Mouse (Mus musculus) megakaryocyte-erythroid progenitor cell, adult 5-6 weeks (primary cell): ENCODE data around the gene Dkkl1. TPM values are rescaled to one million over a fixed set of nuclear protein-coding genes. Genes with fewer than 3 reads are reported as not detected.

Experiments
- ATAC-seq: replicated peaks from 2 replicates; pipeline ENCODE4 v1.8.0; 2016; ENCODE audit warnings: mild to moderate bottlenecking, inconsistent platforms; ENCODE audit not compliant: severe bottlenecking, poor library complexity, low FRiP score, low TSS enrichment
- total RNA-seq, 2 experiments: library from RNA; stranded (forward) in 1 of 2; stranded (reverse) in 1 of 2; fragments of 200-1000, 215-1000 nt in 1 of 2; fragments of >200 nt in 1 of 2; fragmentation: Nextera tagmentation in 1 of 2; gene quantifications; 2 replicates each; pipeline ENCODE4 v1.2.3; 2014 to 2017

The Dkkl1 gene
- total RNA-seq, 2 experiments from 2014 or later: 32.1 to 40.5 TPM

GRCm38 (mm10) chr7:45196176-45196535, 15.8 kb downstream of the Dkkl1 start:
- no peak for ATAC-seq

DNA sequence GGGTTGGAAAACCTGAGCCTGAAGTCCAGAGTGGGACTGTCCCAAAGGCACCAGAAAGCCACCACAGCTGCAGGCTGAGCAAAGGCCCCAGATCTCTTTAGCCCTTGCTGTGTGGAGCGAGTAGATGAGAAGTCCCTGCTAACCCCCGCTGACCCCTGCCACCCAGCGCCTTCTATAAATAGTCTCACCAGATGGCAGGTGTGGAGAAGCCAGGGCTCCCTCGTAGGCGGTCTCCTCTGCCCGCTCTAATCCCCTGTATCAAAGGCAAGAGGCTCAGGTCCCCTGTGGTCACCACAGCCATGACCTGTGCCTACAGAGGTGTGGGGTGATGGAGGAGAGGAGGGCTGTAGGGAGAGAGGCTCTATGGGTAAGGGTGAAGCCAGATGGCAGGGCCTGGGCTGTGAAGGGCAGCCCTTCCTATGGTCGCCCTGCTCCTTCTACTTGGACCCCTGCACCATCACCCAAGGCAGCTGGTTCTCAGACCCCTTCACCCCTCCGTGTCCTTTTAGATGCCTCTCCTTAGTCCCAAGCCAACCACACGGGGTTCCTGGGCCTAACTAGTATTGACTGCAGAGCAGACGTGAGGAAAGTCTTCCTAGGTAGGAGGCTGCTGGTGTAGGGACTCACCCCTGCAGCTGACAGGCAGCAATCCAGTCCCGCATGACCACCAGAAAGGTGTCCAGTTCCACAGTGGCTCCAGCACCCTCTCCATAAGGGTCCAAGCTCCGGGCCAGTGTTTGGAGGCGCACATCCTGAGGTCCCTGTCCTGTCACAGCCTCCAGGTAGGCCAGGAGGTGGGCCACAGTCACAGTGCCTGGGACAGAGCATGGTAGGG, 16.4 kb downstream of the Dkkl1 start:
- ATAC-seq: no peak

- ATAC-seq: peak; percentile 31
Observed at GRCm38 (mm10) chr7:45193871-45194785, 17.8 kb downstream of the Dkkl1 start.

DNA sequence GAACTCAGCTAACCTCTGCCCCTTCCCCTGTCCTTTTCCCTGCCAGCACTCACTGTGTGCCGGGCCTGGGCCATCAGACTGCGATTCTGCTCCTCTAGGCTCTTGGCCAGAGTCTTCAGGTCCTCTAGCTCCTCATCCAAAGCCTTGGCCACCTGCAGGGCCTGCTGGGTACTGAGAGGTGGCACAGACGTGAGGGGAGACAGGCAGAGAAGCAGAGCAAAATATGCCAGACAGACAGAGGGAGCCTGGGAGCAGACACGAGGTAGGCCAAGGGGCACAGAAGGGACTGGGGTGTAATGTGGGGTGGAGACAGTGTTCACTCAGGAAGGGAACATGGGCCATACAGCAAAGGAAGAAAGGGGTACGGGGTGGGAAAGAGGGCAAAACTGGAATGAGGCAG, 18.5 kb downstream of the Dkkl1 start:
- ATAC-seq: no peak

- no peak for ATAC-seq
Observed at GRCm38 (mm10) chr7:45192585-45193310, 19.2 kb downstream of the Dkkl1 start.

DNA sequence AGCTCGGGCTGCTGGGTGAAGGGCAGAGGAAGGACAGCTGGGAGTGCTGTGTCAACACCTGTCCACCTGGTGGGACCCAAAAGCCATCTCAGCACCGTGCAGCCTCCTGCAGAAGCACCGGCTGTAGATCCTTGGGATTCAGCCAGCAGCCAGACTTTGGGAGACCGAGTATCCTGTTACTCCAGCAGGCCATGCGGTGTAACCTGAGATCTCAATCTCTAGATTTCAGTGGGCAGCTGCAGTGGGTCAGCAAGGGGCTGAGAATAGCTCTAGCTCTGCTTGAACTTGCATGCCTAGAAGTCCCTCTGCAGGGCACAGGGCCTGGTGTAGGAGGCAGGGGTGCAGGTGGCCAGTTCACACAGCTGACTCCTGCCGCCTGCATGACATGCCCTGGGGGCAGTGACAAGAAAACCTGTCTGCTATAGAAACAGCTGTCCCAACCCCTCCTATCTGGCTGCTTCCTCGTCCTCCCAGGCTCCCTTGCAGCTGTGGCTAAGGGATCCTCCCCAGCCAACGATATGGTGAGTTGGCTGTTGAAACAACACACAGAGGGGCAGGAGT, 20.1 kb downstream of the Dkkl1 start:
- ATAC-seq: peak; percentile 27; the same call in 1 of the 2 replicates

DNA sequence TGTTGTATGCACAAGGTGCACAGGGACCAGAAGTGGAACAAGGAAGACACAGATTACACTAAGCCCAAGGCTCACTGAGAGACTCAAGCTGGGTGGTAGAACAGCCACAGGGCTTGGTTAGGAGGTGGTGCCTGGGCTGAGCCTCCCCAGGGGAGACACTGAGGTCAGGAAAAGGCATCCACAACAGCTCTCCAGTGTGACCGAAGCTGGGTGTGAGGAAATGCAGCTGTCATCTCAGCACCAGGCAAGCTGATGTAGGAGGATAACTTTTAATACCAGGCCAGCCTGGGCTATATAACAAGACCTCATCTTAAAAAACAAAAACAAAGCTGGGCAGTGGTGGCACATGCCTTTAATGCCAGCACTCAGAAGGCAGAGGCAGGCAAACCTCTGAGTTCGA, 20.8 kb downstream of the Dkkl1 start:
- no peak for ATAC-seq

GRCm38 (mm10) chr7:45190186-45190585, 21.8 kb downstream of the Dkkl1 start:
- ATAC-seq: 0 out of 2 replicates have a peak, but pooled peaks have one; percentile 17

- no peak for ATAC-seq
Observed at GRCm38 (mm10) chr7:45189600-45189999, 22.3 kb downstream of the Dkkl1 start.

GRCm38 (mm10) chr7:45185921-45186320, 26.0 kb downstream of the Dkkl1 start:
- no peak for ATAC-seq

GRCm38 (mm10) chr7:45183672-45184071, 28.3 kb downstream of the Dkkl1 start:
- no peak for ATAC-seq

GRCm38 (mm10) chr7:45182606-45183005, 29.3 kb downstream of the Dkkl1 start:
- no peak for ATAC-seq

DNA sequence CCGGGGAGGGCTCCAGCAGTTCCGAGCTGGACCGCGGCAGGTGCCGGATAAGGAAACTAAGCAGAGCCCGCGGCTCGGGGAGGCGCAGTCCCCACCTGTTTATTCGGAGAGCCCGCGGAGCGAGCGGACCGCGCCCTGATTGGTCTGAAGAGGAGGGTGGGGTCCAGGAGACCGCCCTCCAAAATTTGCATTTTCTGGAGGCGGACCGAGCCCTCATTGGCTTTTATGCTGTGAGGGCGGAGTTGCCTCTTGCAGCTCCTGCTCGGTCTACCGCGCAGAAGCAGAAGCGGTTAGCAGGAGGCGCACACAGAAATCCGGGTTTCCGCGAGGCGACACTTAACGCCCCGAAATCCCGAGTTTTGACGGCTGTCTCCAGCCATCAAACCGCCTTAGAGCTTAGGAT, 29.7 kb downstream of the Dkkl1 start:
- peak; percentile 93 for ATAC-seq

- peak; percentile 11; the same call in 1 of the 2 replicates for ATAC-seq
Observed at GRCm38 (mm10) chr7:45181540-45181939, 30.4 kb downstream of the Dkkl1 start.

DNA sequence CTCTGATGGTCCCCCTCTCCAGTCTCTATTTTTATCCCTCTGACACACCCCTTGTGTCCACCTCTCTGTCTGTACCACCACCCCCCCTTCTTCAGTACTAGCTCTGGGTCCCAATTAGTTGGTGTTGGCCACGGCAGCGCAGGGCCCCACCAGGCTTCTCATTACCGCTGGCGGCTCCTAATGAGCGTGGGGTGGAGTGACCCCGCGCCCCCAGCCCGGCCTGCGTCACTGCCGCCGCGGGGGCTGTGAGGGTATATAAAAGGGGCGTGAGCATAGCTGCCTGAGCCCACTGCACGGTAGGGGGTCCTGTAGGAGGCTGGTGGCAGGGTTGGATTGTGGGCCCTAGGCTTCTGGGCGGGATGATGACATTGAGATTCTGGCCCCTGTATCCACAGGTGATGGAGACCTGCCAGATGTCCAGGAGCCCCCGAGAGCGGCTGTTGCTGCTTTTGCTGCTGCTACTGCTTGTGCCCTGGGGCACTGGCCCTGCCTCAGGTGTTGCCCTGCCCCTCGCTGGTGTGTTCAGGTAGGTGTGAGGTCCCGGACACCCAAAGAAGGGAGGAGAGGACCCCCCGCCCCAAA, 31.0 kb downstream of the Dkkl1 start, which contains the start of gene Pth2:
Pth2 (plus strand) TSS at position 100 of the 582 bp plus-strand sequence.
- ATAC-seq: no peak

DNA sequence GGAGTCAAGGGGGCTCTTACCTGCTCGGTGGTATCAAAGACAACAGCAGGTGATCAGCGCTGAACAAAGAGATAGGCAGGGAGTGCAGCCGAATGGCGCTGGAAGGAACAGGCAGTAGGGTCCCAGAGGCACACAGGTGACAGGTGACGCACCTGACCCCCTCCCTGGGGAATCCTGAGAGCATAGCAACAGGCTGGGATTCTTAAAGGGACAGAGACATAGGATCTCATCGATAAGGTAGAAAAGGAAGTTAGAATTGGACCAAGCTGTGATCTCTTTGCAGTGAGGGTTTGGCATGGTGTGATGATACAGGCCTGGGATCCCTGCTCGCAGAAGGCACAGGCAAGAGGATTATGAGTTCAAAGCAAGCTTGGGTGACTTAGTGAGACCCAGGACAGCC, 32.5 kb downstream of the Dkkl1 start, which contains the start of gene Gfy:
Gfy (minus strand) TSS at position 101 of the 400 bp plus-strand sequence.
- ATAC-seq: no peak

DNA sequence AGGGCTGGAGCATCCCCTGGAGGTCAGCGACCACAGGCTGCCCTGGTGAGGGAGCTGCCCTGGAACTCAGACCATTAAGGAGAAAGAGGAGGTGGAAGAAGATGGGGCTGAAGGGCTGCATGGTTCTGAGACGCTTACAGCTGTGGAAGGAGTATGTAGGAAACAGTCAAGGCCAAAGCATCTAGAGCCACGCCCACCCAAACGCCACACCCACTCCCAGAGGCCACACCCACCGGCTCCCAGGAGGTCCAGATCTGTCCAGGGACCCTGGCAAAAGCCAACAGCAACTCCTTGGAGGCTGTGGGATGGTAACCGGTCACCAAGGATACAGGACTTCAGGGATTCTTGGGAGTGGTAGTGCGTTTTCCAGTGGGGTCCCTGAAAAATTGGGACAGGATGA, 33.4 kb downstream of the Dkkl1 start:
- ATAC-seq: no peak

- no peak for ATAC-seq
Observed at GRCm38 (mm10) chr7:45176356-45176755, 35.6 kb downstream of the Dkkl1 start.

DNA sequence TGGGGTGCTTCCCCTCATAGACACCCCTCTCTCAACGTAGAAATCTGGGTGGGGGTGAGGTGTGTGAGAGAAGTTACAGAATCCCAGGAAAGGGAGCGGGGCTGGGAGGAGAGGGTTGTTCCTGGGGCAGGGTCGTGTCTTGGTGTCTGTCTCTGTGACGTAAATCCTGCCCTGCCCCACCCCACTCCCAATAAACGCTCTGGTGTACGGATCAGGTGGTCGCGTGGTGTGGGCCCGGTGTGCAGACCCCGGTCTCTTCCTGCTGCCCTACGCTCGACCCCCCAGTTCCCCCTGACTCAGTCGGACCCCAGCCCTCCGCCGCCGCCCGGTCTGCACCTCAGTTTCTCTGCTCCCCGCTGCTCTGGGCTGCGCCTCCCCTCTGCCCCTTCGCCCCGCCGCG, 36.0 kb downstream of the Dkkl1 start:
- ATAC-seq: no peak
